Mouse (Mus musculus) kidney, postnatal 36 days (tissue): ENCODE measurements around the gene Ccnb3.
"Not testable (repeated sequence)": the region's sequence is repeated elsewhere in the genome, so short reads cannot be mapped to it uniquely, and the experiment has no call there.

Experiments
- DNase-seq, 2 experiments: peaks; one replicate each; pipeline ENCODE4 v3.0.0; 2021 to 2022; ENCODE audit warnings: mixed read lengths in 2 of 2

Gene Ccnb3

DNA sequence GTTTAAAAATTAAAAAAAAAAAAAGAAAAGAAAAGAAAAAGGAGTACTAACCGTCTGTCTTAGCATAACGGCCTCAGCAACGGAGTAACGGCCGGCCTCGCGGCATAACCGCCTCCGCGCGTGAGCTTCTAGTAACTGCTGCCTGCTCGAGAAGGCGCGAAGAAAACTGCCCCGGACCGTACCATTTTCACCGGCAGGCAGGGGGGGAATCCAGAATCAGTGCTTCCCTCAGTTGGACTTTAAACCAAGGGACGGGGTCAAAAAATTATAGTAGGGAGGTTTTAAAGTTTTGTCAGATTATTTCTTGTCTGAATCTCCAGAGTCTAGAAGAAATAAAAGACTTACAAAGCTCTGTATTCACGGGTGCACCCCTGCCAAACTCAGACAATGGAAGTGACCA is at the start of gene Ccnb3:
Gene Ccnb3 (minus strand): TSS at position 101 of the 400 bp plus-strand sequence.
- no peak for DNase-seq

DNA sequence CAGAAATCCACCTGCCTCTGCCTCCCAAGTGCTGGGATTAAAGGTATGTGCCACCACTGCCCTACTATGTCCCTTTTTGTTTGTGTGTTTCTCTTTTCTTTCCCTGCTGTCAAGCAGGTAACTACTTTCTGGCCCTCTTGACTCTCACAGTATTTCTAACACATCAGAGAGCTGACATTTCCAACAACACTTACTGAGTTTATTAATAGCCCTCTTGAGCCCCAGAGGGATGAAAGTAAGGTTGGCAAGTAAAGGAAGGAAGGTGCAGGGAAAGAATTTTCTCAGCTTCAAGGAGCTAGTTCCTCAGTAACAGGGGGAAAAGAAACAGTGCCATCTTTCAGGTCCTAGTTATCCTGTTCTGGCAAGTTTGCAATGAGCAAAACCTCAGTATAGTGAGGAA is 48.9 kb upstream of the Ccnb3 start:
- DNase-seq: no peak

DNA sequence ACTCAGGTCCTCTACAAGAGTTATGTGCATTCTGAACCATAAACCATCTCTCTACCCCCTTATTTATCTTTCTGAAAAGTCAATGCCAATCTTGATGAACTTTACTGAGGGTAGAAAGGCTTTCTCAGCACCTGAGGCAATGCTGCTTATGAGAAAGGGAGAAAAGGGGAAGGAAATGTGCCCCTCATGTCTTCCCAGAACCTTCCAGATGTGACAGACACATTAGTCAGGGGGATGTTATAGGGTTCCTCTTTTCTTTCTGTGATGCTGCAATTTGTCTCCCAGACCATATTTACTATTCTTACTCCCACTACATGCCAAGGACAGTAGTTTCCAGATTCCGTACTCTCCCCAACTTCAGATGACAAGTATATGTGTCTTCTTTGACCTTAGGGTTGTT is 44.5 kb upstream of the Ccnb3 start:
- no peak for DNase-seq

DNA sequence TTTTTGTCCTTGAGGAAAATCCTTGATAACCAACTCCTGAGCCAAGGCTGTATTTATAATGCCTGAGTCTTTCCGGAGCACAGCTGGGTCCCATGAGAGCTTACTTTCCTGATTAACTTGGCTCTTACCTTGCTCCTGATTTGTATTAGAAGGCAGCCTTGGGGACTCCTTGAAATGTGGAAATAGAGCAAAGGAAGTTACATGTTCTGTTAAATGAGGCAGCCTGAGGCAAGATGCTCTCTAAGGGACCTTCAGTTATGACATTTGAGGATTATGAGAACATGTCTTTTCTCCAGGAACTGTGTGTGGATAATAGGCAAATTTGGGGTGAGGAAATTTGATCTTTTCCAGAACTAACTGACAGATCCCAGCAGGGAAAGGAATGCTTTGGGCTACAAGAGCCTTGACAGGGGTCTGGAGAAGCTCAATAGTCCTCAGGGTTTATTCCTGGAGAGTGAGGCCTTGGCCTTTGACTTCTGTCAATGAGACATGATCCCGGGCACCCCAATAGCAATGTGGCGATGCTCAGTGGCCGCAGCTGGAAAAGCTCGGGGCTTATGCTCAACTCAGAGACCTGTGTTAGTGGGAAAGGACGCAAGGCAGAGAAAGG is 38.5 kb upstream of the Ccnb3 start:
- DNase-seq: no peak

DNA sequence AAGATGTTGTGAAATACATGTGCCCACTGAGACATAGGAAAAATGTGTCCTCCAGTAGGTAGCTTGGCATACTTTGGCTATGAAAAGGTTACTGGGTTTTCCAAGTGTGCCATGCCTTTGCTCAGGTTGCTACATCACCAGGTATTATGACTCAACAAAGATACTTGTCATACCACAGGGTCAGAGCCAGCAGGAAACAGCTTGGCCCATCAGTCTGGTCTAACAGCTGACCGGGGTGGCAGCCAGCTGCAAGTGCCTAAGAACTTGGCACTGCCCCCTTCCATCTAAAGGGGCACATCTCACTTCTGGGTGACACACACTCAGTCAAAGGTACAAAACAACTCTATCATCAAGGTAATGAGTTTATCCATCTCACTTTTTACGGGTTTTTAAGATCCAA is 26.6 kb upstream of the Ccnb3 start:
- DNase-seq: no peak

DNA sequence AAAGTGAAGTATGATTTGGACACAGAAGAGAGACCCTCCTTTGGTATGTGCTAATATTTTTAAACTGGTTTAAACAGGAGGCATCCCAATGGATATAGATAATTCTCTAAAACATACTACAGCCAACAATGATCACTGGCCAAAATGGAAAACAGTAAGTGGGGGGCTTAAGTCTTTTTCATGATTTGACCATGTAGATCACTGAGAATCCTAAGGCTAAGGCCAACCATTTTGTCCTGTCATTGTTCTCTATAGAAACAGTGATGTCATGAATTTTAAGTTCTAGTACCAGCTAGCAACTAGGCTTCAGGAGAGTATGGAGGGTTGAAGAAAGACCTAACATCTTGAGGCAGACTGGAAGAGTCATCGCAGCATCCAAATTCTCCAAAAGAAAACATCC is 25.8 kb upstream of the Ccnb3 start, which contains the start of gene Akap4:
Gene Akap4 (plus strand): TSS at position 301 of the 400 bp plus-strand sequence.
- no peak for DNase-seq

DNA sequence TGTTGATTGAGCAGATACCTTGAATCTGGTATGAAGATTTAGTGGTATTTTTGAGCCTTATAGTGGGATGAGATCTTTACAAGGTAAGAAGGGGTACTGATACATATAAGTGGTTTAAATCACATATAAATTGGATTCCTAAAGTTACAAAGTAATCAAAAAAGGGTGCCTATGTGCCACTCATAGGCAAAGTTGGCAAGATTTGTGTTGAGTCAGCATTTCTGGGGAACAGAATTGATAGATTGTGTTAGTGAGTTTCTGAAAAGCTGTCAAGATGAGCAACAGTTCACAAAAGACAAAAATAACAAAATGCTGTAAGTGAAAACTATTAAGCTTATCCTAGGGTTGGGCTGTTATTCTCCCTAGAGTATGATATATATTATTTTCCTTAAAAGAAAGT is 22.7 kb upstream of the Ccnb3 start:
- no peak for DNase-seq

DNA sequence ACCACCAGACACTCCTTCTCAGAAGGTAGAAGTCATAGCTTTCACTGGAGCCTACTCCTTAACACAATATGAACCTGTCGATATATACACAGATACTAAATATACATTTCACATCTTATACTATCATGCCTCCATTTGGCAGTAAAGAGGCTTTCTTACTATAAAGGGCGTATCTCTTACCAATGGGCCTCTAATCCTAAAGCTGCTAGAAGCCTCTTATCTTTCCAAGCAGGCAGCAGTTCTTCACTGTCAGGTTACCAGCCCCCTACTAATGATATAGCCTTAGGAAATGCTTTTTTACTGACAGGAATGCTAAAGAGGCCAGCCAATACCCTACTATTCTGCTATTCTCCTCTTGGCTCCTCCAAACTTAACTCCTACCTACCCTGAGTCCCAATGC is 16.2 kb upstream of the Ccnb3 start:
- no peak for DNase-seq

DNA sequence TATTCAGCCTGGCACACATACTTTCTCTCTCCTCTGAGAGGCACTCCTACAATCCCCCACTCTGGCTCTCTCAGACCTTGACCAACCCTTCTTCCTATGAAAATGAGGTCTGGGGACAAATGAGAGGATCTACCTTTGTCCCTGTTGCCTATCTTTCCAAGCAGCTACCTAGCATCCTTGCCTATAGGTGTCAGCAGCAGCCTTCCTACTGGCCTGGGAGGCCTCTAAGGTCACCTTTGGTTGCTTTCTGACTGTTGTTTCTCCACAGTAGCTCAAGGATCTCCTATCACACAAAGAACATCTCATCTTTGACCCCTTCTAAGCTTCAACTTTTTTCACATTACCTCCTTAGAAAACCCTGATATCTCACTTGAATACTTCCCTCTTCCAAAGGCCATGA is 15.6 kb upstream of the Ccnb3 start:
- DNase-seq: no peak

DNA sequence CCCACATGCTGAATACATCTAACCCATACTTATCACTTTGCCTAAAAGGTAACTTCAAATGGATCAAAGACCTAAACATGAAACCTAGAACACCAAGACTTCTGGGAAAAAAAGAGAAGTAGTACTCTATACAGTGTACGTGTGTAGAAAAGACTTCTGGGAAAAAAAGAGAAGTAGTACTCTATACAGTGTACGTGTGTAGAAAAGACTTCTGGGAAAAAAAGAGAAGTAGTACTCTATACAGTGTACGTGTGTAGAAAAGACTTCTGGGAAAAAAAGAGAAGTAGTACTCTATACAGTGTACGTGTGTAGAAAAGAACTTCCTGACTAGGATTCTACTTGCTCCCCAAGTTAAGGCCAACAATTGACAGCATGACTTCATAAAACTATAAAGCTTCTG is 57.5 kb downstream of the Ccnb3 start:
- DNase-seq: not testable (repeated sequence)

DNA sequence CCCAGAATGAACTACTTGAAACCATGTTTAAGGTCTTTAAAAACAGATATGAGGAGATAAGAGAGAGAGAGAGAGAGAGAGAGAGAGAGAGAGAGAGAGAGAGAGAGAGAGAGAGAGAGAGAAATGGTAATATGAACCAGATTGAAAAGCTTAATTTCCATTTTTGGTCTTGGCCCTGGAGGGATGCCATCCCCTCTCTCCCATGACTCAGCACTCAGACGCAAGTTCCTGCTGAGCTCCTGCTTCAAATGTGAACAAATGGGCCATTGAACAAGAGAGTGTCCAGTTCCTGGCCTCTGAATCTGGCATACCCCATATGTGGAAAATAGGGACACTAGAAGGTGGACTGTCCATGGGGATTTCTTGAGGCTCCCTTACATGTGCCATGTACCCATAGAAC is 69.5 kb downstream of the Ccnb3 start:
- DNase-seq: no peak

DNA sequence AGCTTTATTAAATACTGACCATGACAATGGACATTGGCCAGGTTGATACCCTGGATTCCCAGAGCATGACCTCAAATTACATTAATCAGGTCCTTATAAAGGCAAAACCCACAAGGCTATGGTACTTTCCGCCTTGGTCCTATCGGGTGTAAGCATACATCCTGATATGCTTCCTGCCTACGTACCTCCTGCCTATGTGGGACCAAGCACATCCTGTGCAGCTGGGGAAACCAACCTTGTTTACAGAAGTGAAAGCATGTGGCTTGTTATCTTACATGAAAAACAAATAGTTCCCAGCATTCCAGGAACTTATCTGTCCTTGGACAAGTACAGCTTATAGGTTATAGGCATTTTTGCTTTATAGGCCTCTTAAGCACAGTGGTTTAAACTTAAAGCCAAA is 72.8 kb downstream of the Ccnb3 start:
- no peak for DNase-seq
